In genomic region chr1:179560845-179561430, GRCm38 (mm10) we compare ENCODE assay signal across 18 mouse cellular contexts. TPM values are rescaled to one million over a fixed set of nuclear protein-coding genes. Genes with fewer than 3 reads are reported as not detected.
A peak's percentile ranks its signal among the peaks of the same experiment; 100 is the strongest.
DNase-seq lines count a peak whose midpoint lies in the region; ATAC-seq lines count a peak whose summit lies in the region.
"Had no signal": no experiment of that assay in that cellular context is flagged by ENCODE, and none has a peak within 500 bp of the region (broad histone marks: within the 10 kb centered on the region; RNA-seq: fewer than 3 reads in every experiment).

No protein-coding gene starts in this region.

- H3K36me3 ChIP-seq in liver, embryonic 16.5 days (ENCODE audit: control insufficient read depth, insufficient read depth) = peaks cover 3% of the 10 kb centered on the region; the same call in 1 of the 2 replicates
- no peaks in the 10 kb centered on the region; the same call in 1 of the 2 replicates for H3K36me3 ChIP-seq in liver, embryonic 12.5 days
- H3K36me3 ChIP-seq: heart, embryonic 13.5 days; limb, embryonic 12.5 days had no signal

- no peaks in the 10 kb centered on the region for H3K27me3 ChIP-seq in liver, embryonic 16.5 days (ENCODE audit: control insufficient read depth, insufficient read depth, low read depth, low read length)
- H3K27me3 ChIP-seq in liver, embryonic 12.5 days (replicated peaks) = no peaks in the 10 kb centered on the region
- H3K27me3 ChIP-seq: forebrain, embryonic 13.5 days; heart, embryonic 13.5 days; limb, embryonic 12.5 days had no signal

- ATAC-seq in liver, embryonic 16.5 days (ENCODE audit: low read depth) = peak; percentile 39; the same call in 1 of the 2 replicates
- ATAC-seq in liver, embryonic 12.5 days = no peak
- peak; percentile 89 for ATAC-seq in megakaryocyte progenitor cell, adult 5-6 weeks (replicated peaks; ENCODE audit: poor library complexity)
- ATAC-seq: forebrain, embryonic 13.5 days; hindbrain, embryonic 16.5 days had no signal

- no peaks in the 10 kb centered on the region for H3K9me3 ChIP-seq in liver, embryonic 16.5 days (replicated peaks; ENCODE audit: control insufficient read depth, low read length)
- no peaks in the 10 kb centered on the region for H3K9me3 ChIP-seq in liver, embryonic 12.5 days (replicated peaks)
- H3K9me3 ChIP-seq: forebrain, embryonic 13.5 days; heart, embryonic 13.5 days; limb, embryonic 12.5 days had no signal

- peak overlapping the region; percentile 3; the same call in 1 of the 2 replicates for H3K27ac ChIP-seq in liver, embryonic 16.5 days (ENCODE audit: low read length)
- no peak overlapping the region for H3K27ac ChIP-seq in liver, embryonic 12.5 days
- H3K27ac ChIP-seq: forebrain, embryonic 13.5 days; heart, embryonic 13.5 days; layer of hippocampus, adult 2 months; limb, embryonic 12.5 days had no signal

- H3K4me3 ChIP-seq in liver, embryonic 16.5 days (ENCODE audit: low read depth, low read length) = no peak overlapping the region
- no peak overlapping the region for H3K4me3 ChIP-seq in liver, embryonic 12.5 days
- H3K4me3 ChIP-seq: forebrain, embryonic 13.5 days; heart, embryonic 13.5 days; layer of hippocampus, adult 2 months; limb, embryonic 12.5 days had no signal

- DNase-seq in CD4-positive, CD25-positive, alpha-beta regulatory T cell, adult 2 months (ENCODE audit: low read depth, low spot score) = peak; percentile 56
- DNase-seq in adipocyte (ENCODE audit: low spot score) = peak; percentile 74
- no peak for DNase-seq in layer of hippocampus, postnatal 36 days
- no peak for DNase-seq in cerebellum, adult 9-10 months
- DNase-seq: cerebellum, postnatal 10 days; heart, postnatal 36 days; kidney, postnatal 10 days; lung, adult 2 months; retina, postnatal 1 day; thymus, postnatal 4 days had no signal

- WGBS in liver, embryonic 16.5 days (ENCODE audit: insufficient replicate concordance) = 83% methylated on average over 6 of the region's 6 CpGs
- WGBS in liver, embryonic 12.5 days (ENCODE audit: insufficient replicate concordance) = 86% methylated on average over 6 of the region's 6 CpGs

- H3K9ac ChIP-seq in liver, embryonic 16.5 days (ENCODE audit: low read depth, low read length) = no peak overlapping the region
- H3K9ac ChIP-seq in liver, embryonic 12.5 days = no peak overlapping the region
- H3K9ac ChIP-seq: forebrain, embryonic 13.5 days; heart, embryonic 13.5 days; limb, embryonic 12.5 days had no signal

- no peak overlapping the region for H3K4me2 ChIP-seq in liver, embryonic 16.5 days (ENCODE audit: low read depth, low read length)
- H3K4me2 ChIP-seq in liver, embryonic 12.5 days = no peak overlapping the region
- H3K4me2 ChIP-seq: forebrain, embryonic 13.5 days; heart, embryonic 13.5 days; limb, embryonic 12.5 days had no signal

- H3K4me1 ChIP-seq in liver, embryonic 16.5 days (ENCODE audit: control insufficient read depth, low read depth, low read length) = no peaks in the 10 kb centered on the region
- H3K4me1 ChIP-seq in liver, embryonic 12.5 days = peaks cover 24% of the 10 kb centered on the region; the same call in 1 of the 2 replicates
- H3K4me1 ChIP-seq: limb, embryonic 12.5 days had no signal

RNA-seq across cellular contexts. Expression of gene Cnst, which starts 14.8 kb away (rescaled TPM):
- 11.6 and 11.8 TPM in 2 replicates for polyA plus RNA-seq in liver, embryonic 16.5 days (2015; fragmentation: Nextera tagmentation; extraction: Ambion mirVana)
- 17.8 and 18.7 TPM in 2 replicates for polyA plus RNA-seq in liver, embryonic 12.5 days (2016; fragmentation: Nextera tagmentation; extraction: Ambion mirVana)
- 8.3 and 13.0 TPM in 2 replicates for total RNA-seq in megakaryocyte progenitor cell, adult 5-6 weeks (2015)
- total RNA-seq in megakaryocyte progenitor cell, adult 5-6 weeks (2017) = 14.2 and 15.8 TPM in 2 replicates
- 10 to 100 TPM; 32.9 to 36.2 TPM for total RNA-seq in layer of hippocampus, postnatal 36 days (2021)

RNA-seq across cellular contexts. Expression of gene Tfb2m, which starts 14.9 kb away (rescaled TPM):
- polyA plus RNA-seq in liver, embryonic 16.5 days (2015; fragmentation: Nextera tagmentation; extraction: Ambion mirVana) = 7.7 and 10.0 TPM in 2 replicates
- 13.2 and 17.7 TPM in 2 replicates for polyA plus RNA-seq in liver, embryonic 12.5 days (2016; fragmentation: Nextera tagmentation; extraction: Ambion mirVana)
- total RNA-seq in megakaryocyte progenitor cell, adult 5-6 weeks (2015) = 46.2 and 50.3 TPM in 2 replicates
- 43.9 and 50.6 TPM in 2 replicates for total RNA-seq in megakaryocyte progenitor cell, adult 5-6 weeks (2017)
- total RNA-seq in layer of hippocampus, postnatal 36 days (2021) = 10 to 100 TPM; 27.0 to 27.4 TPM

RNA-seq across cellular contexts. Expression of gene Smyd3, which starts 43.1 kb away (rescaled TPM):
- 5.4 and 6.4 TPM in 2 replicates for polyA plus RNA-seq in liver, embryonic 16.5 days (2015; fragmentation: Nextera tagmentation; extraction: Ambion mirVana)
- 9.5 and 9.7 TPM in 2 replicates for polyA plus RNA-seq in liver, embryonic 12.5 days (2016; fragmentation: Nextera tagmentation; extraction: Ambion mirVana)
- 19.8 and 20.7 TPM in 2 replicates for total RNA-seq in megakaryocyte progenitor cell, adult 5-6 weeks (2015)
- total RNA-seq in megakaryocyte progenitor cell, adult 5-6 weeks (2017) = 22.9 and 35.6 TPM in 2 replicates
- 10 to 100 TPM; 21.7 to 23.7 TPM for total RNA-seq in layer of hippocampus, postnatal 36 days (2021)

Comparison
In these comparisons a context has a peak if more than half of its experiments do, and no peak if none do; other contexts are left out.
1. DNase-seq: peak in CD4-positive, CD25-positive, alpha-beta regulatory T cell, adult 2 months (single experiment) and adipocyte (single experiment); none in layer of hippocampus, postnatal 36 days (0 of 2) and cerebellum, adult 9-10 months (single experiment).